Mouse (Mus musculus): ENCODE results near the gene Tnnc1.

DNA sequence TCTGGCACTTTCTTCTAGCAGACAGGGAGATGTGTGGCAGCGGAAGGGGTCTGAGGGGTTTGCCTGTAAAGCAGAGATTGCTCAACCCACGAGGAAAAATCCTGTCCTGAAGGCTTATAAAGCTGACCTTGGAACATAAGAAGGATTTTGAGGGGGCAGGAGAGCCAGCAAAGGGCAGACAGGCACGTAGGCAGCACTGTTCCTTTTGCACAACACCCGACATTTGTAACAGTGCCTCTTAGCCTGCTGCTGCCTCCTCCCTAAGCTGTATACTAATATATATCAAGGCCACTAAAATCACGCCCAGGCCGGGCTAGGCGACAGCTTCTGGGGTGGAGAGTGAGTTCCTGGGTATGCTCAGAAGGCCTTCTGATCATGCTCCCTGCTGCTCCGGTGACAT lies 22.3 kb downstream of the Tnnc1 start:
- no peak for TF ChIP-seq POLR2A (IDR thresholded peaks at IDR 0.05; ENCODE audit: low read depth, low read length)
- no peak for TF ChIP-seq CTCF (IDR thresholded peaks at IDR 0.05; ENCODE audit: extremely low read depth, insufficient read length, insufficient replicate concordance, low read depth, low read length)
